Mouse (Mus musculus): ENCODE results near the gene Ankrd13a.

The Ankrd13a gene

GRCm38 (mm10) chr5:114801049-114801448 lies 26.6 kb downstream of the Ankrd13a start:
- peak; percentile 79 for DNase-seq (ENCODE audit: low read depth)

- no peak for DNase-seq (ENCODE audit: low read depth)
Observed at GRCm38 (mm10) chr5:114801841-114802240, 27.4 kb downstream of the Ankrd13a start.

- no peak for DNase-seq (ENCODE audit: low read depth)
Observed at GRCm38 (mm10) chr5:114803231-114803630, 28.8 kb downstream of the Ankrd13a start.

- DNase-seq (ENCODE audit: low read depth): no peak
Observed at GRCm38 (mm10) chr5:114804335-114804734, 29.9 kb downstream of the Ankrd13a start.

GRCm38 (mm10) chr5:114804958-114805357 lies 30.5 kb downstream of the Ankrd13a start:
- DNase-seq (ENCODE audit: low read depth): peak; percentile 65

GRCm38 (mm10) chr5:114805436-114806350 lies 31.2 kb downstream of the Ankrd13a start:
- peak; percentile 85 for DNase-seq (ENCODE audit: low read depth)

- no peak for DNase-seq (ENCODE audit: low read depth)
Observed at GRCm38 (mm10) chr5:114806636-114807035, 32.2 kb downstream of the Ankrd13a start.

GRCm38 (mm10) chr5:114807063-114807462 lies 32.6 kb downstream of the Ankrd13a start:
- no peak for DNase-seq (ENCODE audit: low read depth)

- peak; percentile 84 for DNase-seq (ENCODE audit: low read depth)
Observed at GRCm38 (mm10) chr5:114807468-114807867, 33.0 kb downstream of the Ankrd13a start.

- no peak for DNase-seq (ENCODE audit: low read depth)
Observed at GRCm38 (mm10) chr5:114807893-114808292, 33.4 kb downstream of the Ankrd13a start.

- DNase-seq (ENCODE audit: low read depth): no peak
Observed at GRCm38 (mm10) chr5:114808385-114808784, 33.9 kb downstream of the Ankrd13a start.

- DNase-seq (ENCODE audit: low read depth): no peak
Observed at GRCm38 (mm10) chr5:114809181-114809756, 34.8 kb downstream of the Ankrd13a start.

- no peak for DNase-seq (ENCODE audit: low read depth)
Observed at GRCm38 (mm10) chr5:114809826-114810225, 35.3 kb downstream of the Ankrd13a start.

GRCm38 (mm10) chr5:114813525-114814181 lies 39.2 kb downstream of the Ankrd13a start:
- peak; percentile 71 for DNase-seq (ENCODE audit: low read depth)

GRCm38 (mm10) chr5:114816599-114816998 lies 42.1 kb downstream of the Ankrd13a start:
- no peak for DNase-seq (ENCODE audit: low read depth)

GRCm38 (mm10) chr5:114818124-114818523 lies 43.6 kb downstream of the Ankrd13a start:
- DNase-seq (ENCODE audit: low read depth): no peak

- DNase-seq (ENCODE audit: low read depth): peak; percentile 74
Observed at GRCm38 (mm10) chr5:114822796-114823688, 48.6 kb downstream of the Ankrd13a start, which contains the start of gene 1500011B03Rik. Gene 1500011B03Rik (minus strand): TSS chr5:114823468.

- peak; percentile 84 for DNase-seq (ENCODE audit: low read depth)
Observed at GRCm38 (mm10) chr5:114824197-114824596, 49.7 kb downstream of the Ankrd13a start.

GRCm38 (mm10) chr5:114825978-114826691 lies 51.7 kb downstream of the Ankrd13a start:
- DNase-seq (ENCODE audit: low read depth): no peak

- peak; percentile 95 for DNase-seq (ENCODE audit: low read depth)
Observed at GRCm38 (mm10) chr5:114827427-114827826, 53.0 kb downstream of the Ankrd13a start.

- no peak for DNase-seq (ENCODE audit: low read depth)
Observed at GRCm38 (mm10) chr5:114829740-114830139, 55.3 kb downstream of the Ankrd13a start.

Measured in 416B (cell line).